Mouse (Mus musculus) limb, embryonic 13.5 days (tissue): ENCODE results near the gene Ssr1. TPM values are rescaled to one million over a fixed set of nuclear protein-coding genes. Genes with fewer than 3 reads are reported as not detected.

ENCODE experiments used
- ATAC-seq: fragments of 200-750 bp; cut with Nextera tagmentation; 2 replicates; pipeline ENCODE4 v1.8.0; 2017; ENCODE audit warnings: low read depth, moderate number of reproducible peaks, moderate TSS enrichment; ENCODE audit not compliant: low FRiP score
- H3K27ac ChIP-seq: fragments of 300-500 bp; sonication (generic); 2 replicates; pipeline ENCODE4 v1.5.1; 2015; ENCODE audit warnings: inconsistent platforms, mild to moderate bottlenecking, moderate library complexity
- H3K27me3 ChIP-seq: fragments of 300-500 bp; sonication (generic); 2 replicates; pipeline ENCODE4 v1.6.1; 2015; ENCODE audit warnings: mild to moderate bottlenecking, inconsistent platforms
- H3K36me3 ChIP-seq: fragments of 300-500 bp; sonication (generic); 2 replicates; pipeline ENCODE4 v1.6.1; 2015; ENCODE audit warnings: inconsistent platforms, mild to moderate bottlenecking, moderate library complexity
- H3K4me1 ChIP-seq: fragments of 300-500 bp; sonication (generic); 2 replicates; pipeline ENCODE4 v1.6.1; 2015; ENCODE audit warnings: inconsistent platforms
- H3K4me2 ChIP-seq: fragments of 300-500 bp; sonication (generic); replicated peaks from 2 replicates; pipeline ENCODE4 v1.6.1; 2015; ENCODE audit warnings: inconsistent platforms, mild to moderate bottlenecking, moderate library complexity
- H3K4me3 ChIP-seq: fragments of 300-500 bp; sonication (generic); 2 replicates; pipeline ENCODE4 v1.5.1; 2015; ENCODE audit warnings: moderate library complexity, mild to moderate bottlenecking, inconsistent platforms
- H3K9ac ChIP-seq: fragments of 300-500 bp; sonication (generic); 2 replicates; pipeline ENCODE4 v1.6.1; 2015; ENCODE audit warnings: mild to moderate bottlenecking, inconsistent platforms
- H3K9me3 ChIP-seq: fragments of 300-500 bp; sonication (generic); 2 replicates; pipeline ENCODE4 v1.6.1; 2016; ENCODE audit warnings: inconsistent platforms
- WGBS: fragments of 180-500 bp; shearing (Covaris S2); methylation state at CpG from one replicate; pipeline ENCODE4 v1.1.7; 2015; 5-methylcytosine and 5-hydroxymethylcytosine counted together
- polyA plus RNA-seq: library from polyadenylated mRNA; unstranded; fragments of >200 nt; fragmentation: Nextera tagmentation; extraction: Ambion mirVana; gene quantifications from 2 replicates; pipeline ENCODE4 v1.2.1, GENCODE M21; 2015

The Ssr1 gene
- polyA plus RNA-seq, 1 experiment from 2014 or later = 143 TPM

DNA sequence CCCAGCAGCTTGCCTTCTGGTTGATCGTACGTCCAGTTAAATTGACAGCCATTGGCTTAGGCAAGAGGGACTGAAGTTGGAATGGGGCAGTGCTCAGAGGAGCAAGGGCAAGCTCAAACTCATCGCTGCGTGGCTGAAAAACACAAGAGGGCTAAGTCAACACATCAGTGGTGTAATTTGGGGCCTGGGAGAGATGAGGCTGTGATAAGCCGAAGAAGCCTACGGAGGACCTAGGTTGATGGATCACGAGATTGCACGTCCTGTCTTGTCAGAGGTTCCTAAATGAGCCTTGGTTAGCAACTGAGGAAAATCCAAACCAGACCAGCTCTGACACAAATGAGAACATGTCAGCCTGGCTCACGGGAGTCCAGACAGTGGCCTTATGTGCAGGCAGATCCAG is 31.5 kb downstream of the Ssr1 start:
- Histone ChIP-seq H3K4me3 (no peak overlapping the region), H3K4me2 (no peak overlapping the region), H3K36me3 (no peaks in the 10 kb centered on the region), H3K4me1 (peaks cover 31% of the 10 kb centered on the region), H3K27ac (no peak overlapping the region), H3K9me3 (peaks cover 7% of the 10 kb centered on the region; the same call in 1 of the 2 replicates), H3K9ac (no peak overlapping the region), H3K27me3 (no peaks in the 10 kb centered on the region)
- no peak for ATAC-seq
- 76% methylated on average over 9 of the region's 9 CpGs for WGBS

GRCm38 (mm10) chr13:37959936-37960335 is 34.1 kb downstream of the Ssr1 start:
- Histone ChIP-seq H3K4me2 (no peak overlapping the region), H3K4me3 (no peak overlapping the region), H3K27ac (no peak overlapping the region), H3K9me3 (peaks cover 7% of the 10 kb centered on the region; the same call in 1 of the 2 replicates), H3K4me1 (peaks cover 12% of the 10 kb centered on the region), H3K27me3 (no peaks in the 10 kb centered on the region), H3K9ac (no peak overlapping the region), H3K36me3 (no peaks in the 10 kb centered on the region)
- ATAC-seq = no peak
- 89% methylated on average over 7 of the region's 7 CpGs for WGBS

GRCm38 (mm10) chr13:37959239-37959907 is 34.6 kb downstream of the Ssr1 start:
- no peak for ATAC-seq
- H3K4me1 ChIP-seq = peaks cover 8% of the 10 kb centered on the region
- H3K4me2 ChIP-seq = no peak overlapping the region
- peaks cover 7% of the 10 kb centered on the region; the same call in 1 of the 2 replicates for H3K9me3 ChIP-seq
- no peaks in the 10 kb centered on the region for H3K36me3 ChIP-seq
- no peaks in the 10 kb centered on the region for H3K27me3 ChIP-seq
- no peak overlapping the region for H3K27ac ChIP-seq
- H3K4me3 ChIP-seq = no peak overlapping the region
- WGBS = 77% methylated on average over 15 of the region's 15 CpGs
- no peak overlapping the region for H3K9ac ChIP-seq

DNA sequence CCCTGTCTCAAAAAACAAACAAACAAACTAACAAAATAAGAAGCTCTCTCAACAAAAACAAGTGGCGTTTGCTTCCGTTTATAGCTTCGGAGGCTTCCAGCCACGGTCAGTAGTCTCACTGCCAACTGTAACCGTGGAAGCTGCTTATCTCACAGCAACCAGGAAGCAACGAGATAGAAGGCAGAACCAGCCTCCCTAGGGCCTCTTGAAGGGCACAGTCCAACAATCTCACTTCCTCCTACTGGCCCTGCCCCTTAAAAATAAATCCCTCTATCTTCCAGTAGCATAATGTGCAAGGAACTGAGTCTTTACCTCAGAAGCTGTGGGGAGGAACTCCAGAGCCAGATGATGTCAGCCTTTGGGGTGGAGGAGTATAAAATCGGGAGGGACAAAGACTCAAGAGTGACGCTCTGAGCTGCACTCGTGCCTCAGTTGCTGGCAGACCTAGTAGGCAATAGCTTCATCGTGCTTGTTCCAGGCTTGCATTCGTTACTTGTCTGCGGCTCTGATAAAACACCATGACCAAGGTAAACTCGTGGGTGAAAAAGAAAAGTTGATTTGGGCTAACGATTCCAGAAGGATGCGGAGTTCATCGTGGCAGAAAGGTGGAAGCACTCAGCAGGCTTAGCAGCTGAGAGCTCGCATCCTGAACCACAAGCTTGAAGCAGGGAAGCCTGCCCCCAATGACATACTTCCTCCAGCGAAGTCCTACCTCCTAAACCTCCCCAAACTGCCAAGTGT is 35.3 kb downstream of the Ssr1 start:
- Histone ChIP-seq H3K27ac (no peak overlapping the region), H3K27me3 (no peaks in the 10 kb centered on the region), H3K36me3 (no peaks in the 10 kb centered on the region), H3K9ac (no peak overlapping the region), H3K4me3 (no peak overlapping the region), H3K4me1 (peaks cover 1% of the 10 kb centered on the region), H3K9me3 (peaks cover 7% of the 10 kb centered on the region; the same call in 1 of the 2 replicates), H3K4me2 (no peak overlapping the region)
- no peak for ATAC-seq
- WGBS = 87% methylated on average over 18 of the region's 18 CpGs

- Histone ChIP-seq H3K4me2 (no peak overlapping the region), H3K36me3 (peaks cover 18% of the 10 kb centered on the region), H3K9ac (no peak overlapping the region), H3K9me3 (peaks cover 7% of the 10 kb centered on the region; the same call in 1 of the 2 replicates), H3K4me3 (no peak overlapping the region), H3K4me1 (no peaks in the 10 kb centered on the region), H3K27ac (no peak overlapping the region), H3K27me3 (no peaks in the 10 kb centered on the region)
- 85% methylated on average over 1 of the region's 1 CpGs for WGBS
- ATAC-seq = no peak
These were observed 39.7 kb downstream of the Ssr1 start for GRCm38 (mm10) chr13:37954318-37954717.

- WGBS = 87% methylated on average over 6 of the region's 6 CpGs
These were observed 41.0 kb downstream of the Ssr1 start for GRCm38 (mm10) chr13:37952981-37953380.

GRCm38 (mm10) chr13:37946734-37947133 is 47.3 kb downstream of the Ssr1 start:
- H3K4me2 ChIP-seq = no peak overlapping the region
- peaks cover 19% of the 10 kb centered on the region for H3K4me1 ChIP-seq
- no peaks in the 10 kb centered on the region for H3K27me3 ChIP-seq
- no peak for ATAC-seq
- peaks cover 45% of the 10 kb centered on the region for H3K36me3 ChIP-seq
- 23% methylated on average over 6 of the region's 6 CpGs for WGBS
- no peak overlapping the region for H3K4me3 ChIP-seq
- no peak overlapping the region for H3K27ac ChIP-seq
- no peak overlapping the region for H3K9ac ChIP-seq
- H3K9me3 ChIP-seq = no peaks in the 10 kb centered on the region

More at GRCm38 (mm10) chr13:37952981-37953380, 41.0 kb downstream of the Ssr1 start:
- Histone ChIP-seq H3K4me3 (no peak overlapping the region), H3K4me1 (no peaks in the 10 kb centered on the region), H3K9ac (no peak overlapping the region), H3K27me3 (no peaks in the 10 kb centered on the region), H3K36me3 (peaks cover 32% of the 10 kb centered on the region), H3K4me2 (no peak overlapping the region), H3K9me3 (no peaks in the 10 kb centered on the region), H3K27ac (no peak overlapping the region)
- no peak for ATAC-seq

DNA sequence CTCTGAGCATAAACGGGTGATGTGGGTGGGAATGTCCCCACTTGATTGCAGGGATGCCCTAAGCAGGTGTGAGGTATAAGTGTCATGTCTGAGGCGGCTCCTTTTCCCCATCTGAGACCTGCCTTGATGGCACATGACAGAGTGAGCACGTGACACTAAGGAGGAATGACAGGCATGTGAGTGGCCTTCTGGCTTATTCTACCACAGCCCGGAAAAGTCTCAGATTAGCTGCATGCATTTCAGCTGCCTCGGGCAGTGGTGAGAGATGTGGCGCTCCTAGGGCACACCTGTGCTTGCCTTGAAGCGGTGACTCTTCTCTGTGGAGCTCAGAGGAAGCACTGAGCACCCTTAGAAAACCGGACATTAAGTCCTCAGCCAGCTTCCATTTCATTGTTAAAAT is 48.6 kb downstream of the Ssr1 start:
- Histone ChIP-seq H3K9me3 (no peaks in the 10 kb centered on the region), H3K4me1 (peaks cover 21% of the 10 kb centered on the region), H3K4me3 (no peak overlapping the region), H3K4me2 (no peak overlapping the region), H3K36me3 (peaks cover 45% of the 10 kb centered on the region), H3K9ac (no peak overlapping the region), H3K27me3 (no peaks in the 10 kb centered on the region), H3K27ac (no peak overlapping the region)
- 76% methylated on average over 8 of the region's 8 CpGs for WGBS
- ATAC-seq = no peak

GRCm38 (mm10) chr13:37944306-37944705 is 49.7 kb downstream of the Ssr1 start:
- Histone ChIP-seq H3K4me2 (no peak overlapping the region), H3K9me3 (no peaks in the 10 kb centered on the region), H3K4me1 (peaks cover 21% of the 10 kb centered on the region), H3K36me3 (peaks cover 35% of the 10 kb centered on the region), H3K27ac (no peak overlapping the region), H3K27me3 (no peaks in the 10 kb centered on the region), H3K4me3 (no peak overlapping the region), H3K9ac (no peak overlapping the region)
- 77% methylated on average over 1 of the region's 1 CpGs for WGBS
- no peak for ATAC-seq

GRCm38 (mm10) chr13:37943466-37943865 is 50.6 kb downstream of the Ssr1 start:
- H3K9ac ChIP-seq = no peak overlapping the region
- H3K36me3 ChIP-seq = peaks cover 34% of the 10 kb centered on the region
- 72% methylated on average over 3 of the region's 3 CpGs for WGBS
- H3K27ac ChIP-seq = no peak overlapping the region
- H3K4me3 ChIP-seq = no peak overlapping the region
- H3K4me1 ChIP-seq = peaks cover 21% of the 10 kb centered on the region
- no peaks in the 10 kb centered on the region for H3K9me3 ChIP-seq
- H3K27me3 ChIP-seq = no peaks in the 10 kb centered on the region
- no peak overlapping the region for H3K4me2 ChIP-seq
- no peak for ATAC-seq

GRCm38 (mm10) chr13:37942887-37943331 is 51.1 kb downstream of the Ssr1 start:
- ATAC-seq = no peak
- WGBS = 54% methylated on average over 4 of the region's 4 CpGs
- Histone ChIP-seq H3K4me2 (no peak overlapping the region), H3K4me1 (peaks cover 21% of the 10 kb centered on the region), H3K9me3 (no peaks in the 10 kb centered on the region), H3K27me3 (no peaks in the 10 kb centered on the region), H3K27ac (no peak overlapping the region), H3K4me3 (no peak overlapping the region), H3K36me3 (peaks cover 33% of the 10 kb centered on the region), H3K9ac (no peak overlapping the region)

DNA sequence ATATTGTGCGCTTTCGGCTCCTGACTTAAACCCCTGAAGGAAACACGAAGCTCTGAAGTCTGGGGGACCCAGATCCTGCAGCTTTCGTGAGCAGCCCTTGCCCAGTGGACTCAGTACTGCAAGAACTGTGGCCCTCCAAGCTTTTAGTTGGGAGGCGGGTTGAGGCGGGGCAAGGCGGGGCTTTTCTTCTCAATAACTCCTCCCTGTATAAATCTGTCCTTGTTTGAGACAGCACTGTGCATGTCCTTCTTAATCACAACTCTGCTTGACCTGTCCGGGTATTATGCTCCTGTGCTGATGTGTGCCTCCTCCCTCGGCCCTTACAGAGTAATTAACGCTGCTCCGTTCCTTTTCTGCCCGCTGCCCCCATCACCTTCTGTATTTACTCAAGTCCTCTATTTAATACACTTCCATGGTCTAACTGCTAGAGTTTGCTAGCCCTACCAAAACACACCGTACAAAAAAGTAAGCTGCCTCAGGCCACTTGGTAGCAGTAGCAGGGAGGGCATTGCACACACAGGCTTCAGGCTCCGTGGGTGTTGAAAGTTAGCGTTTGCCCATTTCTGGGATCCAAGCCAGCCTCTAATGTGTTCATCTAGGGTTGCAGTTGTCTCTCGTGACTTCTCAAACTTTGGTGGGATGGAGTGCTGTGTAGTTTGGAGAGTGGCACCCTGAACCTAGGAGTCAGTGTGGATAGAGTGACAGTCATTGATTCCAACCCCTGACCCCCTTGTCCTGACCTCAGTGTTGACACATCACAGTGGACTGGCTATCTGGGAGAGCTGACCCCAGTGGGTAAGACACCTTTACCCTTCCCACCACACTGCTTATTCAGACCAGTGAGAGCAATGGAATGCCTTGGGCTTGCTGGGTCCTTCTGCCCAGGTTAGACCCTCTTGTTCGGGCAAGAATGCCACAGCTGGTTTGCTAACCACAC is 51.8 kb downstream of the Ssr1 start:
- Histone ChIP-seq H3K27me3 (no peaks in the 10 kb centered on the region), H3K27ac (no peak overlapping the region), H3K36me3 (peaks cover 29% of the 10 kb centered on the region), H3K4me2 (no peak overlapping the region), H3K9ac (no peak overlapping the region), H3K9me3 (no peaks in the 10 kb centered on the region), H3K4me1 (peaks cover 21% of the 10 kb centered on the region), H3K4me3 (no peak overlapping the region)
- 67% methylated on average over 17 of the region's 17 CpGs for WGBS
- no peak for ATAC-seq
